Mouse (Mus musculus) lung, postnatal 14 days (tissue): ENCODE measurements around the gene Slc15a2.
A peak's percentile ranks its signal among the peaks of the same experiment; 100 is the strongest.

ENCODE experiments used
- DNase-seq: peaks from one replicate; pipeline ENCODE4 v3.0.0; 2021

The Slc15a2 gene

GRCm38 (mm10) chr16:36751979-36752378 is 32.8 kb downstream of the Slc15a2 start:
- no peak for DNase-seq

GRCm38 (mm10) chr16:36747767-36748166 is 37.0 kb downstream of the Slc15a2 start:
- no peak for DNase-seq

GRCm38 (mm10) chr16:36747068-36747467 is 37.7 kb downstream of the Slc15a2 start:
- DNase-seq, result peak; percentile 14

- no peak for DNase-seq
Measured at GRCm38 (mm10) chr16:36743580-36743979, 41.2 kb downstream of the Slc15a2 start.

GRCm38 (mm10) chr16:36739404-36739930 is 45.3 kb downstream of the Slc15a2 start:
- no peak for DNase-seq

GRCm38 (mm10) chr16:36735421-36735820 is 49.3 kb downstream of the Slc15a2 start:
- peak; percentile 47 for DNase-seq

- no peak for DNase-seq
Measured at GRCm38 (mm10) chr16:36733827-36734226, 50.9 kb downstream of the Slc15a2 start.

- DNase-seq, result no peak
Measured at GRCm38 (mm10) chr16:36732572-36732971, 52.2 kb downstream of the Slc15a2 start.

GRCm38 (mm10) chr16:36728959-36729358 is 55.8 kb downstream of the Slc15a2 start:
- DNase-seq, result no peak

- DNase-seq, result no peak
Measured at GRCm38 (mm10) chr16:36723880-36724443, 60.8 kb downstream of the Slc15a2 start.

- no peak for DNase-seq
Measured at GRCm38 (mm10) chr16:36722739-36723138, 62.0 kb downstream of the Slc15a2 start.

- no peak for DNase-seq
Measured at GRCm38 (mm10) chr16:36720194-36721055, 64.3 kb downstream of the Slc15a2 start.

GRCm38 (mm10) chr16:36718637-36719036 is 66.1 kb downstream of the Slc15a2 start:
- DNase-seq, result no peak

- DNase-seq, result no peak
Measured at GRCm38 (mm10) chr16:36717481-36717880, 67.3 kb downstream of the Slc15a2 start.

GRCm38 (mm10) chr16:36711760-36712159 is 73.0 kb downstream of the Slc15a2 start:
- no peak for DNase-seq

- DNase-seq, result no peak
Measured at GRCm38 (mm10) chr16:36710794-36711193, 74.0 kb downstream of the Slc15a2 start.

- no peak for DNase-seq
Measured at GRCm38 (mm10) chr16:36709405-36709804, 75.4 kb downstream of the Slc15a2 start.

GRCm38 (mm10) chr16:36708751-36709150 is 76.0 kb downstream of the Slc15a2 start:
- no peak for DNase-seq

GRCm38 (mm10) chr16:36707702-36708423 is 76.9 kb downstream of the Slc15a2 start:
- no peak for DNase-seq

- DNase-seq, result no peak
Measured at GRCm38 (mm10) chr16:36700484-36700883, 84.3 kb downstream of the Slc15a2 start.
